Mouse (Mus musculus) stomach, embryonic 14.5 days (tissue): ENCODE results near the gene Traf7. TPM values are rescaled to one million over a fixed set of nuclear protein-coding genes. Genes with fewer than 3 reads are reported as not detected.

Experiments used
- ATAC-seq: fragments of 200-750 bp; cut with Nextera tagmentation; 2 replicates; pipeline ENCODE4 v1.8.0; 2017; ENCODE audit warnings: low read depth, moderate TSS enrichment; ENCODE audit not compliant: insufficient number of reproducible peaks, insufficient read depth, low FRiP score
- H3K27ac ChIP-seq: fragments of 300-500 bp; sonication (generic); 2 replicates; pipeline ENCODE4 v1.5.1; 2014; ENCODE audit warnings: mild to moderate bottlenecking, low read length, moderate library complexity, mixed read lengths
- H3K27me3 ChIP-seq: fragments of 300-500 bp; sonication (generic); 2 replicates; pipeline ENCODE4 v1.6.1; 2014; ENCODE audit warnings: low read length, control low read depth, mixed read lengths; ENCODE audit not compliant: control insufficient read depth, insufficient read depth
- H3K36me3 ChIP-seq: fragments of 300-500 bp; sonication (generic); 2 replicates; pipeline ENCODE4 v1.6.1; 2014; ENCODE audit warnings: mild to moderate bottlenecking, control low read depth, low read length, moderate library complexity, mixed read lengths; ENCODE audit not compliant: control insufficient read depth, insufficient read depth
- H3K4me1 ChIP-seq: fragments of 300-500 bp; sonication (generic); 2 replicates; pipeline ENCODE4 v1.6.1; 2014; ENCODE audit warnings: low read length, control low read depth, mixed read lengths; ENCODE audit not compliant: control insufficient read depth, insufficient read depth
- H3K4me2 ChIP-seq: fragments of 300-500 bp; sonication (generic); replicated peaks from 2 replicates; pipeline ENCODE4 v1.6.1; 2014; ENCODE audit warnings: low read depth, low read length, control low read depth
- H3K4me3 ChIP-seq: fragments of 300-500 bp; sonication (generic); 2 replicates; pipeline ENCODE4 v1.5.1; 2014; ENCODE audit warnings: low read depth, low read length, control low read depth
- H3K9ac ChIP-seq: fragments of 300-500 bp; sonication (generic); replicated peaks from 2 replicates; pipeline ENCODE4 v1.6.1; 2014; ENCODE audit warnings: low read depth, mild to moderate bottlenecking, control low read depth, low read length, moderate library complexity, mixed read lengths
- H3K9me3 ChIP-seq: fragments of 300-500 bp; sonication (generic); 2 replicates; pipeline ENCODE4 v1.6.1; 2016; ENCODE audit warnings: low read depth, low read length, control low read depth; ENCODE audit not compliant: control insufficient read depth
- WGBS: fragments of 180-500 bp; shearing (Covaris S2); extraction: QIAGEN DNeasy Blood & Tissue Kit; methylation state at CpG from one replicate; pipeline ENCODE4 v1.1.7; 2014; 5-methylcytosine and 5-hydroxymethylcytosine counted together
- polyA plus RNA-seq: library from polyadenylated mRNA; unstranded; fragments of >200 nt; fragmentation: Nextera tagmentation; extraction: Ambion mirVana; gene quantifications from 2 replicates; pipeline ENCODE4 v1.2.1, GENCODE M21; 2014

Traf7 gene
- 87.6 and 97.3 TPM in 2 replicates for polyA plus RNA-seq

- H3K4me3 ChIP-seq, result peak within 1 kb of the TSS; percentile 85
- peak within 1 kb of the TSS; percentile 81 for H3K27ac ChIP-seq
- H3K27me3 ChIP-seq, result no peaks in the 10 kb centered on the region
- H3K36me3 ChIP-seq, result peaks cover 16% of the 10 kb centered on the region
- H3K9ac ChIP-seq, result peak within 1 kb of the TSS; percentile 71
- under 1% methylated on average over 40 of the region's 40 CpGs for WGBS
- H3K4me1 ChIP-seq, result peaks cover 23% of the 10 kb centered on the region
- no peaks in the 10 kb centered on the region for H3K9me3 ChIP-seq
- peak within 1 kb of the TSS; percentile 84 for H3K4me2 ChIP-seq
- ATAC-seq, result peak; percentile 98
These were observed at the start of gene Traf7 for GRCm38 (mm10) chr17:24527723-24528559. Gene Traf7 (minus strand): TSS chr17:24527938.

GRCm38 (mm10) chr17:24573811-24574210 is 46.1 kb upstream of the Traf7 start:
- Histone ChIP-seq H3K9ac (no peak overlapping the region), H3K36me3 (peaks cover 75% of the 10 kb centered on the region), H3K4me1 (no peaks in the 10 kb centered on the region), H3K27ac (no peak overlapping the region), H3K27me3 (no peaks in the 10 kb centered on the region), H3K9me3 (no peaks in the 10 kb centered on the region), H3K4me2 (no peak overlapping the region), H3K4me3 (no peak overlapping the region)
- WGBS, result 96% methylated on average over 9 of the region's 9 CpGs
- no peak for ATAC-seq

- H3K36me3 ChIP-seq, result peaks cover 64% of the 10 kb centered on the region
- no peak overlapping the region for H3K4me3 ChIP-seq
- H3K9ac ChIP-seq, result no peak overlapping the region
- no peaks in the 10 kb centered on the region for H3K4me1 ChIP-seq
- no peak for ATAC-seq
- H3K27ac ChIP-seq, result no peak overlapping the region
- no peak overlapping the region for H3K4me2 ChIP-seq
- H3K9me3 ChIP-seq, result no peaks in the 10 kb centered on the region
- WGBS, result 92% methylated on average over 12 of the region's 12 CpGs
- no peaks in the 10 kb centered on the region for H3K27me3 ChIP-seq
These were observed 45.0 kb upstream of the Traf7 start for GRCm38 (mm10) chr17:24572651-24573245.

- no peaks in the 10 kb centered on the region for H3K9me3 ChIP-seq
- no peak overlapping the region for H3K27ac ChIP-seq
- peaks cover 9% of the 10 kb centered on the region; the same call in 1 of the 2 replicates for H3K4me1 ChIP-seq
- no peak overlapping the region for H3K4me2 ChIP-seq
- 90% methylated on average over 4 of the region's 4 CpGs for WGBS
- no peak for ATAC-seq
- no peak overlapping the region for H3K4me3 ChIP-seq
- H3K27me3 ChIP-seq, result no peaks in the 10 kb centered on the region
- no peak overlapping the region for H3K9ac ChIP-seq
- H3K36me3 ChIP-seq, result peaks cover 46% of the 10 kb centered on the region
These were observed 42.1 kb upstream of the Traf7 start for GRCm38 (mm10) chr17:24569837-24570236.

GRCm38 (mm10) chr17:24567034-24567779 is 39.5 kb upstream of the Traf7 start:
- ATAC-seq, result peak; percentile 60; the same call in 1 of the 2 replicates
- H3K27ac ChIP-seq, result peak overlapping the region; percentile 66; the same call in 1 of the 2 replicates

GRCm38 (mm10) chr17:24565792-24566191 is 38.1 kb upstream of the Traf7 start:
- H3K4me2 ChIP-seq, result no peak overlapping the region
- 76% methylated on average over 3 of the region's 3 CpGs for WGBS
- ATAC-seq, result peak; percentile 51
- no peaks in the 10 kb centered on the region for H3K9me3 ChIP-seq
- H3K36me3 ChIP-seq, result peaks cover 14% of the 10 kb centered on the region
- no peaks in the 10 kb centered on the region for H3K27me3 ChIP-seq
- H3K4me1 ChIP-seq, result peaks cover 9% of the 10 kb centered on the region; the same call in 1 of the 2 replicates
- H3K27ac ChIP-seq, result no peak overlapping the region
- no peak overlapping the region for H3K9ac ChIP-seq
- H3K4me3 ChIP-seq, result no peak overlapping the region

More at GRCm38 (mm10) chr17:24567034-24567779, 39.5 kb upstream of the Traf7 start:
- no peak overlapping the region for H3K4me3 ChIP-seq
- H3K9ac ChIP-seq, result no peak overlapping the region
- H3K9me3 ChIP-seq, result no peaks in the 10 kb centered on the region
- H3K27me3 ChIP-seq, result no peaks in the 10 kb centered on the region
- 65% methylated on average over 8 of the region's 8 CpGs for whole genome bisulfite sequencing
- H3K4me1 ChIP-seq, result peaks cover 9% of the 10 kb centered on the region; the same call in 1 of the 2 replicates
- no peak overlapping the region for H3K4me2 ChIP-seq
- peaks cover 25% of the 10 kb centered on the region for H3K36me3 ChIP-seq

- no peak for ATAC-seq
- Histone ChIP-seq H3K9me3 (no peaks in the 10 kb centered on the region), H3K4me3 (no peak overlapping the region), H3K36me3 (peaks cover 14% of the 10 kb centered on the region), H3K9ac (no peak overlapping the region), H3K4me1 (peaks cover 9% of the 10 kb centered on the region; the same call in 1 of the 2 replicates), H3K27me3 (no peaks in the 10 kb centered on the region), H3K4me2 (no peak overlapping the region), H3K27ac (no peak overlapping the region)
- WGBS, result 87% methylated on average over 3 of the region's 3 CpGs
These were observed 37.4 kb upstream of the Traf7 start for GRCm38 (mm10) chr17:24565092-24565491.

- 85% methylated on average over 4 of the region's 4 CpGs for WGBS
- H3K9ac ChIP-seq, result no peak overlapping the region
- no peak overlapping the region for H3K4me2 ChIP-seq
- no peak for ATAC-seq
- no peak overlapping the region for H3K27ac ChIP-seq
- H3K36me3 ChIP-seq, result peaks cover 8% of the 10 kb centered on the region
- H3K27me3 ChIP-seq, result no peaks in the 10 kb centered on the region
- H3K4me3 ChIP-seq, result no peak overlapping the region
- no peaks in the 10 kb centered on the region for H3K9me3 ChIP-seq
- H3K4me1 ChIP-seq, result peaks cover 11% of the 10 kb centered on the region
These were observed 36.7 kb upstream of the Traf7 start for GRCm38 (mm10) chr17:24564422-24564821.
